Mouse (Mus musculus): ENCODE results near the gene Coil.

Gene Coil

GRCm38 (mm10) chr11:88952117-88952516 lies 17.9 kb upstream of the Coil start:
- no peak for TF ChIP-seq GATA4 (IDR thresholded peaks at IDR 0.05; ENCODE audit: insufficient replicate concordance, low read length)

GRCm38 (mm10) chr11:88953582-88953981 lies 16.5 kb upstream of the Coil start:
- no peak for TF ChIP-seq GATA4 (IDR thresholded peaks at IDR 0.05; ENCODE audit: insufficient replicate concordance, low read length)

GRCm38 (mm10) chr11:88954803-88955202 lies 15.2 kb upstream of the Coil start:
- TF ChIP-seq GATA4 (IDR thresholded peaks at IDR 0.05; ENCODE audit: insufficient replicate concordance, low read length), result no peak

GRCm38 (mm10) chr11:88955217-88955969 lies 14.7 kb upstream of the Coil start, which contains the start of gene Scpep1:
Scpep1 (minus strand) TSS chr11:88955465.
- TF ChIP-seq GATA4 (IDR thresholded peaks at IDR 0.05; ENCODE audit: insufficient replicate concordance, low read length), result peak; percentile 41; the same call in 1 of the 2 replicates

DNA sequence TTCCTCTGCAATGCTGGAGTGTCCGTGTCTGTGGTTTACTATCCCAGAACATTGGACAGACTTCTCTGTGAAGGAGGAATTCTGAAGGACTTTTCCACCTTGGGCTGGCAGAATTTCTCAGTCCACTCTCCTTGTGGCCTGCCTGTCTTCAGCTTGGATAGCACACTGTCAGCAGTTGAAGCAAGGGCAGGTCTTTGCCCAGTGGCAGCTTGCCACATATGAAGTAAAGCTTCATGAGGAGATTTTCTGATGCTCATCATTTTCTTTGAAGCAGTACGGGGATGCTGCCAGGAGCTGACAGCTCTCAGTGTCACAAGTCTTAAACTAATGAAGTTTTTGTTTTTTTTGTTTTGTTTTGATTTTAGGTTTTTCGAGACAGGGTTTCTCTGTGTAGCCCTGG lies 11.2 kb upstream of the Coil start:
- no peak for TF ChIP-seq GATA4 (IDR thresholded peaks at IDR 0.05; ENCODE audit: insufficient replicate concordance, low read length)

GRCm38 (mm10) chr11:88966881-88967361 lies 3.1 kb upstream of the Coil start, which contains the start of gene Elobl:
Elobl (minus strand) TSS chr11:88966931.
- TF ChIP-seq GATA4 (IDR thresholded peaks at IDR 0.05; ENCODE audit: insufficient replicate concordance, low read length), result no peak

GRCm38 (mm10) chr11:88973776-88974701 lies 4.0 kb downstream of the Coil start:
- TF ChIP-seq GATA4 (IDR thresholded peaks at IDR 0.05; ENCODE audit: insufficient replicate concordance, low read length), result no peak; the same call in 1 of the 2 replicates

- TF ChIP-seq GATA4 (IDR thresholded peaks at IDR 0.05; ENCODE audit: insufficient replicate concordance, low read length), result no peak
Measured at GRCm38 (mm10) chr11:88976320-88976719, 6.3 kb downstream of the Coil start.

DNA sequence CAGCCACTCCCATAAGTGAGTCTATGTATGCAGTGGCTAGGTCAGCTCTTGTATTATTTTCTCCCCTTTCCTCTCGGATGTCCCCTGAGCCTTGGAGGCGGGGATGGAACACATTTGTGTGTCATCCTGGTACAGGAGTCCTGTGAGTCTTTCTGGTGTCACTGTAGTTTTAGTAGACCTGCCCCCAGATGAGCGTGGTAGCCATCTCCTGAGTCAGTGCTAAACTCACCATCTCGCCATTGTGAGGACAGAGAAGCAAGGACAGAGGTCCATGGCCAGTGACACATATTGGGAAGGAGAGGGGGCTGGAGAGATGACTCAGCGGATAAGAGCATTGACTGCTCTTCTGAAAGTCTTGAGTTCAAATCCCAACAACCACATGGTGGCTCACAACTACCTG lies 7.1 kb downstream of the Coil start:
- TF ChIP-seq GATA4 (IDR thresholded peaks at IDR 0.05; ENCODE audit: insufficient replicate concordance, low read length), result no peak

GRCm38 (mm10) chr11:88981337-88981736 lies 11.3 kb downstream of the Coil start:
- TF ChIP-seq GATA4 (IDR thresholded peaks at IDR 0.05; ENCODE audit: insufficient replicate concordance, low read length), result no peak

- TF ChIP-seq GATA4 (IDR thresholded peaks at IDR 0.05; ENCODE audit: insufficient replicate concordance, low read length), result no peak
Measured at GRCm38 (mm10) chr11:88986616-88987015, 16.6 kb downstream of the Coil start.

- no peak for TF ChIP-seq GATA4 (IDR thresholded peaks at IDR 0.05; ENCODE audit: insufficient replicate concordance, low read length)
Measured at GRCm38 (mm10) chr11:88988956-88989355, 18.9 kb downstream of the Coil start.

DNA sequence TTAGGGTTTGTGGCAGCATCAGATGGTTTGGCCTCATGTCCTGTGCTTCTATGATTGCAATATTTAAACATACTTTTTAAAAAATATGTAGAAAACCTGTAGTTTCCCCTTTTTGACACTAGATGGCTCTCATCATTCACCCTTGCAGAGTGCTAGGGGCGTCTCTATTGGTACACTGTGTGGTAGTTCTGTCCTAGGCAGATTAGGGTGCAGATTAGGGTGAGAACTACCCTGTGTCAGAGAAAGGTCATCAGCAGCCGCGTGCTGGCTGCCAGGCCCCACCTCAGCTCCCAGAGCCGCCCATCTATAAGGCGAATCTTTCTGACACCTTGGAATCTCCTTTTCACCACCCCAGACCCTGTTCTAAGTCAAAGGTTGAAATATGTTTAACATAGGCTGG lies 19.5 kb downstream of the Coil start:
- TF ChIP-seq GATA4 (IDR thresholded peaks at IDR 0.05; ENCODE audit: insufficient replicate concordance, low read length), result no peak

- TF ChIP-seq GATA4 (IDR thresholded peaks at IDR 0.05; ENCODE audit: insufficient replicate concordance, low read length), result no peak
Measured at GRCm38 (mm10) chr11:88993186-88993585, 23.1 kb downstream of the Coil start.

DNA sequence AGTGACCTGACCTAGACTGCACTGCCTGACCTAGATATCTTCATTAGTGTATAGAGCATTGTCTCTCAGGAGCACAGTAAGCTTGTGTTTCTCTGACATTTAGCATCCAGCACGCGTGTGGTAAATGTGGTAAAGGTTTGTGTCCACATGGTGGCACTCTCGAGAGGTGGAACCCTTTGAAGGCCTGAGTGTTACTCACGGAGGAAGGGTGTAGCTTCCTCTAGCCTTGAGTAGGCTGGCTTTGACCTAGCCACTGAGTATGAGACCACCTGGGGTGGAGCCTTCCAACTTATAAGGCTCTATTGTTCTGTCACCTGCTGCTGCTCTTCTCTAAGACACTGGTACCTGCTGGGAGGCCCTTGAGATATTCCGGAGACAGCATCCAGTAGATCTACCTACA lies 23.6 kb downstream of the Coil start:
- no peak for TF ChIP-seq GATA4 (IDR thresholded peaks at IDR 0.05; ENCODE audit: insufficient replicate concordance, low read length)

DNA sequence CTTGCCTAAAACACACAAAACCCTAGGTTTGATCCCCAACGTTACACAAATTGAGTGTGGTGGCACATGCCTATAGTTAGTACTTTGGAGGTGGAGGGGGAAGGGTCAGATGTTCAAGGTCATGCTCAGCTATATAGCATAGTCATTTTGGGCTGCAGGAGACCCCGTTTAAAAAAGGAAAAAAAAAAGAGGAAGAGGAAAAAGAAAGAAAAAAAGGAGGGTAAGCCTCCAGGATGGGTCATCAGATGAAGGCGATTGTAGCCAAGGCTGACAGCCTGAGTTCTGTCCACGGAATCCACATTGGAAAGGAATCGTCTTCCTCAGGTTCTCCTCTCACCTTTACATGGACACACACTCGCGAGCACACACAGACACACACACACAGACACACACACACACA lies 24.4 kb downstream of the Coil start:
- TF ChIP-seq GATA4 (IDR thresholded peaks at IDR 0.05; ENCODE audit: insufficient replicate concordance, low read length), result no peak
